Mouse (Mus musculus) liver, embryonic 14.5 days (tissue): ENCODE data around the gene Efna5. TPM values are rescaled to one million over a fixed set of nuclear protein-coding genes. Genes with fewer than 3 reads are reported as not detected.

Source experiments
- ATAC-seq: fragments of 200-750 bp; cut with Nextera tagmentation; 2 replicates; pipeline ENCODE4 v1.8.0; 2017; ENCODE audit warnings: moderate number of reproducible peaks, mild to moderate bottlenecking, moderate library complexity; ENCODE audit not compliant: insufficient read depth
- DNase-seq, 3 experiments: peaks; one replicate each; pipeline ENCODE4 v3.0.0-alpha.2; 2012 to 2013; ENCODE audit warnings: low read depth in 3 of 3, low spot score in 3 of 3
- H3K27ac ChIP-seq: fragments of 300-500 bp; sonication (generic); 2 replicates; pipeline ENCODE4 v1.5.1; 2014; ENCODE audit warnings: moderate library complexity, mild to moderate bottlenecking, control low read depth, inconsistent platforms
- H3K27me3 ChIP-seq: fragments of 300-500 bp; sonication (generic); 2 replicates; pipeline ENCODE4 v1.6.1; 2014; ENCODE audit warnings: mild to moderate bottlenecking, low read length, moderate library complexity; ENCODE audit not compliant: control insufficient read depth, insufficient read depth
- H3K36me3 ChIP-seq: fragments of 300-500 bp; sonication (generic); replicated peaks from 2 replicates; pipeline ENCODE4 v1.6.1; 2014; ENCODE audit warnings: low read depth; ENCODE audit not compliant: control insufficient read depth, insufficient read depth
- H3K4me1 ChIP-seq, 2 experiments: fragments of 200-500 bp in 1 of 2; fragments of 300-500 bp in 1 of 2; sonication (generic) in 1 of 2; replicated peaks; 2 replicates each; pipeline ENCODE4 v1.6.1; 2012 to 2014; ENCODE audit warnings: antibody characterized with exemption in 1 of 2, inconsistent platforms in 1 of 2, low read length in 1 of 2; ENCODE audit not compliant: control insufficient read depth in 2 of 2, insufficient read depth in 2 of 2
- H3K4me2 ChIP-seq: fragments of 300-500 bp; sonication (generic); 2 replicates; pipeline ENCODE4 v1.6.1; 2014; ENCODE audit warnings: low read depth, mild to moderate bottlenecking, control low read depth, moderate library complexity
- H3K4me3 ChIP-seq, 2 experiments: fragments of 200-500 bp in 1 of 2; fragments of 300-500 bp in 1 of 2; sonication (generic) in 1 of 2; 2 replicates each; pipeline ENCODE4 v1.5.1; 2012 to 2014; ENCODE audit warnings: low read depth in 2 of 2, low read length in 2 of 2, mild to moderate bottlenecking in 2 of 2, control low read depth in 1 of 2, inconsistent platforms in 1 of 2, moderate library complexity in 1 of 2; ENCODE audit not compliant: insufficient read depth in 1 of 2
- H3K9ac ChIP-seq: fragments of 300-500 bp; sonication (generic); replicated peaks from 2 replicates; pipeline ENCODE4 v1.6.1; 2014; ENCODE audit warnings: mild to moderate bottlenecking, control low read depth, moderate library complexity
- H3K9me3 ChIP-seq: fragments of 300-500 bp; sonication (generic); 2 replicates; pipeline ENCODE4 v1.6.1; 2016; ENCODE audit warnings: low read length, mixed read lengths; ENCODE audit not compliant: control insufficient read depth
- CTCF ChIP-seq: IDR thresholded peaks from 2 replicates; pipeline ENCODE4 v1.5.1; 2016; ENCODE audit warnings: antibody characterized with exemption, low read depth, control low read depth
- EP300 ChIP-seq: IDR thresholded peaks from 2 replicates; pipeline ENCODE4 v1.6.1; 2016; ENCODE audit warnings: antibody characterized with exemption, low read depth
- WGBS: fragments of 180-500 bp; shearing (Covaris S2); extraction: QIAGEN DNeasy Blood & Tissue Kit; methylation state at CpG from one replicate; pipeline ENCODE4 v1.1.7; 2014; ENCODE audit not compliant: insufficient replicate concordance; 5-methylcytosine and 5-hydroxymethylcytosine counted together
- polyA plus RNA-seq, 2 experiments: library from polyadenylated mRNA; depleted of rRNA in 1 of 2; stranded (reverse) in 1 of 2; unstranded in 1 of 2; fragments of >200 nt; fragmentation: Nextera tagmentation in 1 of 2; extraction: Ambion mirVana in 1 of 2; gene quantifications; 2 replicates each; pipeline versions ENCODE4 v1.2.1 to v1.2.3; 2012 to 2014

Efna5 gene
- polyA plus RNA-seq, 2 experiments: 0.40 to 1.6 TPM

- Histone ChIP-seq H3K4me3 (no peak overlapping the region), H3K4me1 (no peaks in the 10 kb centered on the region), H3K9ac (no peak overlapping the region), H3K27me3 (no peaks in the 10 kb centered on the region), H3K4me2 (no peak overlapping the region), H3K9me3 (no peaks in the 10 kb centered on the region), H3K27ac (no peak overlapping the region), H3K36me3 (no peaks in the 10 kb centered on the region)
- ATAC-seq (no peak), DNase-seq (no peak)
- WGBS: 57% methylated on average over 9 of the region's 9 CpGs
- no peak for TF ChIP-seq CTCF
- TF ChIP-seq EP300: no peak
Observed at GRCm38 (mm10) chr17:62574499-62575265, 306.4 kb downstream of the Efna5 start.

- Histone ChIP-seq H3K27ac (no peak overlapping the region), H3K36me3 (no peaks in the 10 kb centered on the region), H3K4me2 (no peak overlapping the region), H3K4me3 (no peak overlapping the region), H3K27me3 (no peaks in the 10 kb centered on the region), H3K4me1 (no peaks in the 10 kb centered on the region), H3K9me3 (no peaks in the 10 kb centered on the region), H3K9ac (no peak overlapping the region)
- DNase-seq: no peak
- 41% methylated on average over 1 of the region's 1 CpGs for WGBS
- TF ChIP-seq CTCF (no peak), EP300 (no peak)
- no peak for ATAC-seq
Observed at GRCm38 (mm10) chr17:62570101-62570500, 311.0 kb downstream of the Efna5 start.

GRCm38 (mm10) chr17:62568019-62568418 is 313.1 kb downstream of the Efna5 start:
- no peak for TF ChIP-seq EP300
- TF ChIP-seq CTCF: no peak
- 61% methylated on average over 4 of the region's 4 CpGs for WGBS
- DNase-seq (no peak), ATAC-seq (no peak)
- Histone ChIP-seq H3K4me1 (no peaks in the 10 kb centered on the region), H3K4me2 (no peak overlapping the region), H3K27ac (no peak overlapping the region), H3K4me3 (no peak overlapping the region), H3K36me3 (no peaks in the 10 kb centered on the region), H3K9ac (no peak overlapping the region), H3K9me3 (no peaks in the 10 kb centered on the region), H3K27me3 (no peaks in the 10 kb centered on the region)

- WGBS: 71% methylated on average over 1 of the region's 1 CpGs
- no peak for TF ChIP-seq CTCF
- H3K9me3 ChIP-seq: no peaks in the 10 kb centered on the region
- no peak overlapping the region for H3K9ac ChIP-seq
- no peaks in the 10 kb centered on the region for H3K36me3 ChIP-seq
- no peaks in the 10 kb centered on the region for H3K27me3 ChIP-seq
- no peak overlapping the region for H3K27ac ChIP-seq
- no peaks in the 10 kb centered on the region for H3K4me1 ChIP-seq
- H3K4me2 ChIP-seq: no peak overlapping the region
- H3K4me3 ChIP-seq: no peak overlapping the region
- DNase-seq (no peak), ATAC-seq (no peak)
Observed at GRCm38 (mm10) chr17:62565632-62566031, 315.5 kb downstream of the Efna5 start.

- Histone ChIP-seq H3K4me1 (no peaks in the 10 kb centered on the region), H3K4me3 (no peak overlapping the region), H3K27me3 (no peaks in the 10 kb centered on the region), H3K4me2 (no peak overlapping the region), H3K9me3 (no peaks in the 10 kb centered on the region), H3K9ac (no peak overlapping the region), H3K36me3 (no peaks in the 10 kb centered on the region), H3K27ac (no peak overlapping the region)
- DNase-seq (no peak), ATAC-seq (no peak)
- 63% methylated on average over 7 of the region's 7 CpGs for WGBS
- TF ChIP-seq EP300: no peak
- TF ChIP-seq CTCF: no peak
Observed at GRCm38 (mm10) chr17:62562439-62562838, 318.7 kb downstream of the Efna5 start.
